Mouse (Mus musculus) bone marrow macrophage, adult 2 months (primary cell): ENCODE data around the gene Slc25a11.

ENCODE experiments used
- CTCF ChIP-seq: IDR thresholded peaks from 2 replicates; pipeline ENCODE4 v1.5.1; 2012; ENCODE audit warnings: low read depth, mild to moderate bottlenecking, low read length, moderate library complexity
- POLR2A ChIP-seq: IDR thresholded peaks from 2 replicates; pipeline ENCODE4 v1.6.1; 2012; ENCODE audit warnings: mild to moderate bottlenecking, low read depth, low read length, borderline replicate concordance

GRCm38 (mm10) chr11:70669582-70670345, 22.5 kb upstream of the Slc25a11 start:
- TF ChIP-seq CTCF (peak; percentile 30; the same call in 1 of the 2 replicates), POLR2A (no peak)
